Mouse (Mus musculus) cerebellum, postnatal 4 days (tissue): ENCODE measurements around the gene Eif3i.

ENCODE experiments used
- DNase-seq, 2 experiments: peaks; one replicate each; pipeline ENCODE4 v3.0.0; 2022; ENCODE audit warnings: low spot score in 2 of 2, mixed read lengths in 1 of 2

Gene Eif3i

DNA sequence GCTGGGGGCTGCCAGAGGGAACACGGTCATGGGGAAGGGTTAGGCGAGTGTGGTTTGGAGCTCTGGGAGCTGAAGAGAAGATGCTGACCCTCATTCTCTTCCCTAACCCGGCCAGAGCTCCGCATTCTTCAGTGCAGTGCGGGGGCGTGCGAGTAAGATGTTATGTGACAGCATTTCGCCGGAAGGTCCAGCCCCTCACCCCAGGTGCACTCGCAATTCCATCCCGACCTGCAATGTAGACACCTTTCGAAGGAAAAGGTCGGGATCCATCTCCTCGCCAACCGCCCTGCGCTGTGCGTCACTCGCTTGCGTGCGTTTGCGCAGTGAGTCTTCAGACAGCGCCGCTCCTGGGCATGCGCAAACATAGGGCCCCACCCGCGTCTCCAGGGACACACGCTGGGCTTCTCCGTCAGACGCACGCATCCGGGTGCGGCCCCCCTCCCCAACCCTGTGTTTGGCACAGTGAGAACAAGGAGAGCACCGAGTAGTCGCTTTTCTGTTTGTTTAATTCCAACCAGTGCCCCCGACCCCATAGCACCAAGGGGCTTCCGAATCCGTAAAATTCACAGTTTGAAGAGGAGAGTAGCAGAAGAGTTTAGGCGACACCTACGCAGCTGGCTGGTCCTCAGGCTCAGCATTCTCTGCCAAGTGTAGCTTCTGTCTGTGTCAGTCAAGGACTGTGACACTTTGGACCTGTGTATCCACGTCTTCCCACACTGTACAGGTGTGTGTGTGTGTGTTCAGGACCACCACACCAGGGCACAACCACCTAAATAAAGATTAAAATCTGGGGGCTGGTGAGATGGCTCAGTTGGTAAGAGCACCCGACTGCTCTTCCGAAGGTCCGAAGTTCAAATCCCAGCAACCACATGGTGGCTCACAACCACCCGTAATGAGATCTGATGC is 18.6 kb upstream of the Eif3i start, which contains the start of gene Iqcc:
TSS of gene Iqcc (minus strand) at position 314 of the 906 bp plus-strand sequence.
- DNase-seq: peak; percentile 90 to 92

DNA sequence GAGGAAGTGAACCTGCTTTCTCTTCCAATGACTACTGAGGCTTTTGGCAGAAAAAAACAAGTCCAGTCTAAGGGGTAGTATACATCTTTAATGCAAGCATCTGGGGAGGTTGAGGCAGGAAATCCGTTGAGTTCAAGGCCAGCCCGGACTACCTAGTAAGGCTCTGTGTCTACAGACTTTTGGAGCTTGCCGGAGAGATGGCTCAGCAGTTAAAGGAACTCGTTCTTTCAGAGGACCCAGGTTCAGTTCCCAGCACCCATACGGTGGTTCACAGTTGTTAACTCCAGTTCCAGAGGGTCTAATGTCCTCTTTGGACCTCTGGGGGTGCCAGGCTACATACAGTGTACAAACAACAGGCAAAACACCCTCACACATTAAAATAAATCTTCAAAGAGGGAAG is 17.6 kb upstream of the Eif3i start:
- DNase-seq: no peak

DNA sequence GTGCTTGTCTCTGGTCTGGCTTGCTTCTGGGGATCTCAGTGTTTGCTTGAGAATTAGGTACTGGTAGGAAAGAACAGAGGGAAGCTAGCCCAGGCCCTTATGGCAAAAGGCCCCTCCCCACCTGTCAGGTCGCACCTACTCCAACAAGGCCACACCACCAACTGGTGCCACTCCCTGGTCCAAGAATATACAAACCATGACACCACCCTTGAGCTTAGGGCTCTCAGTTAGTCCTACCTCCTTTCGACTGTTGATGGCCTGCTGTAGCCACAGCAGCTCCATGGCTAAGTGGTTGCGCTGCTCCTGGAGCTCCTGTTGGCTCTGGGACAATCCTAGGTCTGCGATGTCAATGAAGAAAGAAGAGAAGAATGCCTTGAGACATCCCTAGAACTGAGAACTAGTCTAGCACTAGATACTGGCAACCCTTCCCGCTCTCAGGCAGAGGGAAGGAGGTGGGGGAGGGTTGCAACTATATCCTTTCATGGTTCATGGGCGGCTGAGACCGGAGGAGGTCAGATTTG is 16.7 kb upstream of the Eif3i start:
- DNase-seq: no peak

DNA sequence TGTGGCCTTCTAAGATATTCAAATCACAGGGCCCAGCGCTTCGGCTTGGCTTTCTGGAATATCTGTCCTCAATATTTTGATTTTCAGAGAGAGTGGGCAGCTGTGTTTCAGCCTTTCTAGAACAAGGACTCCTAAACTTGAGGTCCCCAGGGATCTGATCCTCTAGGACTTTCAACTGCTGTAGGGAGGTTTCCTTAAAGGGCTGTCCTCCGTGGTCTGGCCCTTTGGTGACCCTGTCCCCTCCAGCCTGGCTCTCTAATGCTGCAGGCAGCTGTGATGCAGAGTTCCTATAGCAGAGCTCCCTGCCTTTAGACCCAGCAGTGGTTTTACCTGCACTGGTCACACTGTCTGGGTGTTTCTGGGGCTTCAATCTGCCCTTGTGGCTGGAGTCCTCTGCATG is 16.2 kb upstream of the Eif3i start:
- DNase-seq: no peak

DNA sequence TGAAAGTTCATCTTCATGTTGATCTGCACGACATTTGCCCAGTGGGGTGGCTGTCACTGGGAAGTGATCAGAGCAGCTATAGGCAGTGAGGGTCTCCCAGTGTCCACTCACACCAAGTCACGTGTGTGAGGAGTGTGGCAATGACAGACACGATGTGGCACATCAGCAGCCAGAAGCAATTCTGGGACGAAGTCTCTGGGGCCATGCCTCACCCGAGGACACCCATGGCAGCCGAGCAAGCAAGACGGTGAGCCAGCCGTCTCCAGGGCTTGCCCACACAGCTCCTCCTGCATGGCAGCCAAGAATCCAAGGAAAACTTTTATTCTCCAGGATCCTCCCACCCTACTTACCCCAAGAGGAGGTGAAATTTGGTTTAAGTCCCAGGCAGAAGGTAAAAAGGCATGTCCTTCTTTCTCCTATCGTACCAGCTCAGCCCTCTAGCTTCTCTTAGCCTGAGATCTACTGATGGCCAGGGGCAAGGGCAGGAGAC is 15.4 kb upstream of the Eif3i start:
- DNase-seq: no peak

DNA sequence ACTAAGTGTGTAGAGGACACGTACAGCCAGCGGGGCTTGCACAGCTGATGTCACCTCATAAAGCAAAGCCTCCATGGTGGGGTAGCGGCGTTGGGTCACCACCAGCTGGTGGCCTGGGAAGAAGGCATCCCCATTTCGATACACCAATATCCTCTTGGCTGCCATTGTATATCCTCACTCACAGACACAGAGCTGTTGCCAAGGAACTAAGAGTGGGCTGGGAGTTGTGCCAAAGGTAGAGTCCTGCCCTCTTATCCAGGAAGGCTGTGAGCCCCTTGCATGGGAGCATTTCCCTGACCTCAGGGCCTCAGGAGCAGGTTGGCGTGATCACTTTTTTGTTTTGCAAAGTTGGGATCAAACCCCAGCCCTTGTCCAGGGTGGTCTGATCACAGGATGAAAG is 13.6 kb upstream of the Eif3i start, which contains the start of gene Dcdc2b:
TSS of gene Dcdc2b (minus strand) at position 165 of the 400 bp plus-strand sequence.
- no peak for DNase-seq

GRCm38 (mm10) chr4:129610472-129610871 is 10.0 kb upstream of the Eif3i start:
- no peak for DNase-seq

- DNase-seq: no peak
These were observed 9.6 kb upstream of the Eif3i start for GRCm38 (mm10) chr4:129610026-129610425.

GRCm38 (mm10) chr4:129609139-129609631 is 8.7 kb upstream of the Eif3i start:
- no peak for DNase-seq

DNA sequence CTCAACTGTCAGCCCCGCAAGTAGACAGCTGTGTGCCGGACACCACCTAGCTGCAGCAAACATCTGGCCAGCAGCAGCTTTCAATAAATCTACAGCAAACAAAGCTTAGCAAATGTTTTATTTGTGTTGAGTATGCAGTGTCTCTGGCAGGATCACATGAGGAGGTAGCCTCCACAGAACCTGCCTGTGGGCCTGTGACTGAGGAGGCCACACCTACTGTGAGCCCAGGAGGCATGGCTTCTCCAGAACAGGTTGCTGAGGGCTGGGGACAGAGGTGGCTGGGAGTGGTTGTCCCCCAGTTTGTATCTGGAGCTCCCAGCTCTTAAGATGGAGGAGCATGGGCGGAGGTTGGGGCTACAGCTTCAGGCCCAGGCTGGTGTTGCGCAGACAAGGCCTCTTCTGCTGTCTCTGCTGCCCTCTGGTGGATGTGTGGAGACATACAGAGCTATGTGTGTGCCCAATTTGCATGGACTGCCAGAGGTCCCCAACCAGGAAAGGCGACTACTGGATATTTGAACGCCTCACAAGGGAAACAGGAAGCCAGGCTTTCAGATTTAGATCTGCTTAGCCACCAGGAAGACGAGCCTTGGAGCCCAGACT is 8.1 kb upstream of the Eif3i start:
- DNase-seq: peak; percentile 60 to 81

- DNase-seq: no peak
These were observed 11.6 kb downstream of the Eif3i start for GRCm38 (mm10) chr4:129588865-129589264.

DNA sequence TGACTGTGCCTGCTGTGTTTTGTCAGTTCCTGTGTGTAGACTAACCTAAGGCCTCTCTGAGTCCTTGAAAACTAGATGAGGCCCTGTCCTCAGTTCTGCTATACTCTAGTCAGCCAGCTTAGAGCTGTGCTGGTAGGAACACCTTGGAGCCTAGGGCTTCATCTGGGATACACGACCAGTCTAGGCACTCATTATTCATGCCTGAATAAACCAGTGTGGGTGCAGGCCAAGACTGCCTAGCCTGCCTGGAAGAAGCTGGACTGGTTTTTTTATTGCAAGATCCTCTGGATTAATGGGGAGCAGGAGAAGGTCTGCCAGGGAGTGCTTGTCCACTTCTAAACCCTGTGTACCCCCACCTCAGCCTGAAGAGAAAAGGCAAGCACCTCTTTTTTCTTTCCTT is 13.5 kb downstream of the Eif3i start:
- no peak for DNase-seq

DNA sequence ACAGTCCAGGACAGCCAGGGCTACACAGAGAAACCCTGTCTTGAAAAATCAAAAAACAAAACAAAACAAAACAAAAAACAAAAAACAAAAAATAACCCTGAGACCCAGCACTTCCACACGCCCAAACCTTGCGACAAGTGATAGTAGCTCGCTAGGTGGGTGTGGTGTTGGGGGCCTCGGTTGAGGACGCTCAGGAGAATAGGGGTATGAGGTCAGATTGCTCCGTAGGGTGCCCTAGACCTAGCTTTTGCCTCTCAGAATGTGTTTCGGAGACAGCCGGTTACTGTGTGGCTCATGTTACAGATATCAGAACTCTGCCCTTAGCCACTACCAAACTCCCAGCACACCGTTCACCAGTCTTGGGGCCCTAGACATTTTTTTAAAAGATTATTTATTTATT is 14.7 kb downstream of the Eif3i start:
- no peak for DNase-seq

DNA sequence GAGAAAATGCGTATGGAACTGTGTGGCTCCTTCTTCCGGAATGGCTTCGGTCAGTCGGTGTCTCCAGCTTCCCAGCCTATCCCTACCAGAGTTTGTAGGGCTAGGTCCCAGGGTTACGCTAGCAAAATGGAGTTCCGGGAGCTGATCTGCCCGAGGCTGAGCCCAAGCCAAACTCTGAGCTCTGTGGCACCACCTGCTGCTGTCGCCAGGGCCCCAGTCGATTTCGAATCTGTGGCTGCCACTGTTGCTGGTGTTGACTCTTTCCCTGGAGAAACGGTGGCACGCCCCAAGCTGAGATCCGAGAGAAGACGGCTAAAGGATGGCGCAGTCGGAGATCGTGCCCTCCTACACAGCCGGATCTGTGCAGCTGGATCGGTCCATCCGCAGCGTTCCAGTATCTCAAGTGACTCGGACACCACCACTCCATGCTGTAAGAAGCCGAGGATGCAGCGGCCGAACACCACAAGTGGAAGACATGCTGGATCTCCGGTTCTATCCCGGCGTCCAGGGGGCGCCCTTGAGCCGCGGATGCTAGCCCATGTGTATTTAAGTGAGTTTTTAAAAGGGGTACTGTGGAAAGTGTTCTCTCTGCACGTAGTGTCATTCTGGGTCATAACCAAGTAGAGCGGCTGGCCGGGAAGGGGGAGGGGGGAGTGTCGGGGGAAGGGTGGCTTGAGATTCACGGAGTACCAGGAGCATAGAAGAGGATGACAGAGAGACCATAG is 15.4 kb downstream of the Eif3i start:
- DNase-seq: peak; percentile 58 to 81

- DNase-seq: no peak
These were observed 16.1 kb downstream of the Eif3i start for GRCm38 (mm10) chr4:129584370-129584769.

DNA sequence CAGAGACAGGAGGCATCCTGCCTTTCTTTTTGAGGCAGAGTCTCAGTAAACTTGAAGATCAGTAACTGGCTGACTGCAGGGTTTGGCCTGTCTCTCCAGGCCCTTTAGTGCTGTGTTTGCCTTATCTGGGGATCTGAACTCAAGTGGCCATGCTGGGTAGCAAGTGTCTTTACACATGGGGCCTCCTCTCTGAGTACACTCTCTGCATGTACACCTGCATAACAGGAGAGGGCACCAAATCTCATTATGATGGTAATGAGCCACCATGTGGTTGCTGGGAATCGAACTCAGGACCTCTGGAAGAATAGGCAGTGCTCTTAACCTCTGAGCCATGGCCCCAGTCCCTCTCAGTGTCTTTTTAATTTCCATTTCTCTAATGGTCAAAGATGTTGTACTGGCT is 18.2 kb downstream of the Eif3i start:
- DNase-seq: no peak

DNA sequence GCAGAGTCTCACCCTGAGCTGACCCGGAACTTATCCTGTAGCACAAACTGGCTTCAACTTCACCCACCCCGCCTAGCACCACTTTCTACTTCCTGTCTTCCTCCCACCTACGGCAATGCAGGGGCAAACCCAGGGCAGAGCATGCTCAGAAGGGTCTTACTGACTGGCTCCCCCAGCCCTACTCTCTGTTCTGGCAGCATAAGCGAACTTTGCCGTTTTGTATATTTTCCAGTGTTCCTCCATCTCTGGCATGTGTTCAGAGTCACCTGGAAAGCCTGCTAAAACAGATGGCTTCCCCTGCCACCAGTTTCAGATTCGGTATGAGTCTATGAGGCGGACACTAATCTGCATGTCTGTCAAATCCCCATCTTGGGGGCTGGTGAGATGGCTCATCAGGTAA is 20.1 kb downstream of the Eif3i start:
- no peak for DNase-seq

DNA sequence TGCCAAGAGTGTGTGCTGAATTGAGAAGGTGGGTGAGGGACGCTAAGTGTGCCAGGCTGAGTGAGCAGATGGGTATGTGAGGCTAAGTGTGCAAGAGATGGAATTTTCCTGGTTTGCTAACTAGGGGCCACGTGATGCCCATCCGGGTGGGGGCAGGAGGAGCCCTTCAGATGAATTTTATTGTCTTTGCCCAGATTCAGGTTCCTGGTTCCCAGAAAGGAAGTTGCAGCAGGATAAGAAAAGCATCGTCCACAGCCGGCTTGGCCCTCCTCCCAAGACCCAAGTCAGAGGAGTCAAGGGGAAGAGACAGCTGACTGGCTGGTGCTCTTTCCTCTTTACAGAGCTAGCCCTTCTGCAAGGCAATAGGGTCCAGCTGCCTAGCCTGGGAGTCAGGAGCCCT is 22.0 kb downstream of the Eif3i start, which contains the start of gene Fam167b:
TSS of gene Fam167b (minus strand) at position 84 of the 400 bp plus-strand sequence.
- DNase-seq: no peak

DNA sequence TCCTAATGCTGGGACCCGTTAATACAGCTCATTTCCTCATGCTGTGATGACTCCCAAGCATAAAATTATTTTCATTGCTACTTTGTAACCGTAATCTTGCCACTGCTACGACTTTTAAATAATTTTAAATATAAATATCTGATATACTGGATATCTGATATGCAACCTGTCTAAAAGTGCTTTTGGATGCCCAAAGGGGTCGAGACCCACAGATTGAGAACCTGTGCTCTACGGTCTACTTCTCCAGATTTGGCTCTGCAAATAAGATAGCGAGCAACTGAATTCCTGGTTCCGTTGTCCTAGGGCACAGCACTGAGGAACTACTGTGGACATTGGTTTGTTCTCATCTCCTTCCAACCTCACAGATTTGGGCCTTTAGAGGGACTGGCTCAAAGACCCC is 22.8 kb downstream of the Eif3i start:
- no peak for DNase-seq

DNA sequence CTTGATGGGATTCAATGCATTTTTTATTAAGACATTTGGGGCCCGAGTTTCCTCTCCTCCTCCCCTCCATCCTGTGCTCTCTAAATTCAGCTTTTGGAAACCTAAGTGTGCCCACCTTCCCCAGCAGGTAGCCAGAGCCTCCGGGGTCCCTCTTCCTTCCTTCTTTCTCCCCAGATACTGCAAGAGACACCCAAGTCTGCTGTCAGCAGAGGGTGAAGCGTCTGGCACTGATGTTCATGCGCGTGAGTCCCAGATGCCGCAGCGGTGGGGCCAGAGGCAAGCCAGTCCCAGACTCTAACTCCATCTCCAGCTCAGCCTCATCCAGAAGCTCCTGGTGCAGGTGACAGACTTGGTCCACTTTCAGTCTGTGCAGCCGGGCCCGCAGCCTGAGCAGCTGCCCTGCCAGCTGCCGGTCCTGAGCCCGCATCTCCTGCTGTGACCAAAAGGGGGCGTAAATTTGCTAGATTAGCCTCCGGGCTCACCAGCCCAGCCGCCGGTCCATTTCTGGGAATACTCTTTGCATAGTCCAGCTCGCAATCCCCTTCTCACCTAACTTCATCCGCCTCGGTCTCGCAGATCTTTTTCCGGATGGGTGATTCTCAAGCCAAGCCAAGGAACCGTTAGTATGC is 23.5 kb downstream of the Eif3i start:
- peak; percentile 40 to 73 for DNase-seq

DNA sequence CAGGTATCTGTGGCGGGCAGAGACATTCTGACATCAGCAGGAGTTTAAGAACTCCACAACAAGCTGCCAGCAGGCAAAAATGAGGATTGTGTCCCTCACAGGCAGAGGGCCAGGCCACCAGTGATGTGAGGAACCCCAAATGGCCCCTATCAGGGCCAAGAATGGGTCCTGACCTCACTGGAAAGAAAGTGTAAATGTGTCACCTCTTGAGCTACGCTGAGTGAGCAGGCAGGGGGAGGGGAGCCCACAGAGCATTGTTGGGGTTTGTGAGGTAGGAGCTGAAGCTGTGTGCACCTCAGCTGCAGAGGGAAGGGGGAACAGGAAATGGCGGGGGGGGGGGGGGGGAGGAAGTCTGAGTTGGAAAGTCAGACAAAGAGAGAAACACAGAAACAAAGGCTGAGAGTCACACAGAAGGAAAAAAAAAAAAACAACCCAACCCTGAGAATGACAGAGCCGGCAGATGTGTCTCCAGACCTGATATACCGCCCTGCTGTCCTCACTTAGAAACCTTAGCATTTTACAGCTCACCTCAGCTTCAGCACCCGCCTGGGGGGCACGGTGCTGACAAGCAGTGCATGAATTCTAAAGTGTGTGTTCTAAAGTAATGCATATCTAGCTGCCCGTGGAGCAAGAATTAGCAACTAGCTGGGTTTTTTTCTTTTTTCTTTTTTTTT is 25.1 kb downstream of the Eif3i start:
- no peak for DNase-seq
